Mouse (Mus musculus) CH12F3 (cell line): ENCODE measurements around the gene Ccr5.

Experiments
- in situ Hi-C: fragments of 300-500 bp; cut with MboI; formaldehyde crosslinking; loops from 2 replicates; pipeline ENCODE4 v1.14.3; 2020; ENCODE audit warnings: low sequenced_read_pairs

The Ccr5 gene

DNA sequence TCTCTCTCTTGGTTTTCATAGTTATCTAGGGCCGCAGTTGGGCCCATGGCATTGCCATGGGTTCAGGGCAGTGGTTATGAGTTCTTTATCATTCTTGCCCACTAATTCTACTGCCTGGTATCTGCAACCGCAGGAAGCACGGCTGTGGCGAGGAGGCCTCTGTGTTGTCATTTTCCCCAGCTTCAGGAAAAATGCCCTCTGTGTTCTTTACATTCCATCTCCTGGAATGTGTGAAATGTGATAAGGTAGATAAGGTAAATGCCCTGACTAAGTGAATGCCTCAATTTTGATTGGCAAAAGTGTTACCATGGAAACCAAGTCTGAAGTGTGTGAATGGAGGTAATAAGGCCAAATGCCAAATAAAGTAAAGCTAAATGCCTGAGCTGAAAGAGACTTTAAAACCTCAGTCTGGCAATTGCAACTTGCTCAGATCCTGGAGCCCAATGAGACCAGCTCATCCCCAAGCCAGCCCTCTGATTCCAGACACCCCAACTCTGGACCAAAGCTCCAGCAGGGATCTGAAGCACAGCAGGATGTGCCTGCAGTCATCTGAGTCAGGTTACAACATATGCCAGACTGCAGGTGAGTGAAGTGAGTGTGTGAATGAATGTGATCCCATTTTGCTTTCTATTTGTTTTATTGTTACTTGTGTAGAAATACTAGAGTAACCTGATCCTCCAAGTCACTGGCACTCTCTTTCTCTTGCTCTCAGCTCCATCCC lies 16.9 kb downstream of the Ccr5 start:
- in situ Hi-C loops = no loop called here

DNA sequence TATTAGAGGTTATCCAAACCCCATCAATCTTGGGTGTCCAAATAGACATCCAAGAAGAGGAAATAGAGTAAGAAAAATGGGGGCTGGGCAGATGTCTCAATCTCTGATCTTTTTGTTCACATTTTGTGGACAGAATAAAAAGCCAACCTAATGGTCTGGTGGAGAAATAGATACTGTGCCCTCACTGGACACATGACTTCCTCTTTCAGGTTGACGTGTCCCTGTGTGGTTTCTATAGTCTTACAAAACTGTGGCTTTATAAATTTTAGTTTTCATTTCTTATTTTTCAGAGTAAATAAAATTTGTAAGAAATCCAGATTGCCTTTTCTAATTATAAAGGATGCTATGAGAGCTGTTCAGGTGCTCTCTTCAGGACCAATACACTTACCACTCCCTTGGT lies 22.3 kb downstream of the Ccr5 start:
- in situ Hi-C loops = no loop called here

- in situ Hi-C loops = no loop called here
These were observed 25.0 kb downstream of the Ccr5 start for GRCm38 (mm10) chr9:124146307-124146706.
